Mouse (Mus musculus): ENCODE measurements at regions not wholly inside any gene's neighbourhood (a gene's known extent, or its start where the extent isn't known, plus 50 kb on each side); places are given as distances from the start of the nearest gene placed in this dataset.

DNA sequence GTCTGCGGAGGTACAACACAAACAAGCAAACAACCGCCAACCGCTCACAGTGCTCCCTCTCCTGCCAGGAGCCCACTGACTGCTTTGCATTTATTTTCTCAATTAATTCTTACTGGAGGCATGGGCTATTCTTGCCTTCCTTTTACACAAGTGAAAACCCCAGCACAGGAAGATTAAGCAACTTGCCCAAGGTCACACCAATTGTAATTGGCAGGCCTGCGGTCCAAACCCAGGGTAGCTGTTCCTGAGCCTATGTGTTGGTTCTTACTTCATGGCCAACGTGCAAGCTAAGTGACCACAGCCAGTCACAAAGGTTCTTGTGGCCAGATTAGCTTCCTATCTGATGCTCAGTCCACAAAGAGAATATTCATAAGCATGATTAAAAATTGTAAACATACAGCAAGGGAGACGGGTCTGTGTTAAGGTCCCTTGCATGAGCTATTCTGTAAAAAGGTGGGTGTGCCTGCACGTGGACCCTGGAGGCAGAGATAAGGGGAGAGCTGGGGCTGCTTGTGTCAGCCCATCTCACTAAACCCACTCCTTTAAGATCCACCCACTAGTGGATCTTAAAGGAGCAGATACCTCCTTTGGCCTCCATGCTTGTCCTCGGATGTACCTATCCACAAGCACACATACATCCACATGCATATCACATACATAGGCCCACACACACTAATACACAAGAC is 190.2 kb upstream of the Jade1 start:
- DNase-seq (ENCODE audit: low spot score in 2 of 2) = no peak

DNA sequence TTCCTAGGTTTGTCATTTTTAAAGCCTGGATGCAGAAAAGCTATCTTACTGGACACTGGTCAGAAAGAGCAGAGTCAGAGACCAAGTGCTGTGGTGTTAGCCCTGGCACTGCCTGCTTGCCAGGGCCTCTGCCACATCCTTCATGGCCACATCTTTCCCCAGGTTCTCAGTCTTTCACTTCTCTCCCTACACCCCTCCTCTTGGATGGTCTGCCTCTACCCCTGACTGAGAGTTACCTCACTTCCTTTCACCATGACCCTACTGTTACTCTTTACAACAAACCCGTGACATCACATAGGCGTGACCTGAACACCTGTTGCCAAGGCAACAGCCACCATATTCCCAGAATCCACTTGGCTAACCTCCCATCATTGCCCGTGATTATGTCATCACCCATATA is 191.6 kb upstream of the Jade1 start:
- no peak for DNase-seq (ENCODE audit: low spot score in 2 of 2)

DNA sequence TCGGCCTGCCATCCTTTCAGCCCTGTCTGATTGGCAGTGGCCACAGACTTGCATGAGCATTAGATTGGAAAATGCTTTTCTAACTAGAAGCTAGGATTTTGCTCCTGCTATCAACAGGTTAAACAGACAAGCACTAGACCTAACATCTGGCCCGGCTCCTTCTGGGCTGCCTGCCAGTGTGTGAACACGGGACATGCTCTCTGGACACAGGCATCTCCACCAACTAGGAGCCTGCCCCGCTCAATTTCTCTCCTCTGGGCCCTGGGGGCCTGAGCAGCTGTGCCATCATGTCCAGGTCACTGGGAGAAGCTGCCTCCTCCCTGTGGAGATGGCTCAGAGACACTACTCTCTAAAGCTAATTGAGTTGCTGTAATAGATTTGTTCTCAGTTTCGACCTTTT is 195.3 kb upstream of the Jade1 start:
- DNase-seq (ENCODE audit: low spot score in 2 of 2) = peak; percentile 42 to 67

DNA sequence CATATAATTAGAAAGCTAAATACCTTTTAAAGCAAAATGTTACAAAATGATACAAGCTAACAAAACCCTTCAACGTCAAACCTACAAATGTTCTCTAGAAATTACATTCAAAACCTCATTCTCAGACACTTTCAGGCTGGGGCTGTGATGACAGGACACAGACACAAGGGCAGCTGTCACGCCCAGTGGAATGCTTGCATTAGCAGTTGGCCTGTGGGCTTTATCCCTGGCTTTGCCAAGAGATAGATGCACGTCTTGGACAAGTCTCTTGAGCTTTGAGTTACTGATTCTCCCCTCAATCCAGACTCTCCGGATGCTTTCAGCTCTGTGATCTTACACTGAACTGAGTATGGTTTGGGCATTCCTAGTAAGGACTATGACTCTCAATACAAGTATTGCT is 196.1 kb upstream of the Jade1 start:
- no peak for DNase-seq (ENCODE audit: low spot score in 2 of 2)

DNA sequence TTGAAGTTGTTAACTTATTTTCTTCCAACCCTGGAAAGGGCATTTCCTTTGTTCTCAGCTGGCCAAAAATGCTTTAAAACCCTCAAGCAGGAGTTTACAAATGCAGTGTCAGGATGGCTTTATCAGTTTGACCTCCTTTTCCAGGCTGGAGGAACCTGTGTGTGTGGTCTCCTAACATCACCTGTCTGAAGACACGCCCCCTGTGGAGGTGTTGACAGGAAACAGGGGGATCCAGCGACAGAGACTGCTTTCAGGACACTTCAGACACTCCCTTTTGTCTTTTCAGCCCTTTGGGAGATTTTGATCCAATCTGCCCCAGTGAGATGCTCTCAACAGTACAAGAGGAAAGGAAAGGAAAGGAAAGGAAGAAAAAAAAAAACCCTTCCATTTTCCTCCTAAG is 202.5 kb upstream of the Jade1 start:
- no peak for DNase-seq (ENCODE audit: low spot score in 2 of 2)

DNA sequence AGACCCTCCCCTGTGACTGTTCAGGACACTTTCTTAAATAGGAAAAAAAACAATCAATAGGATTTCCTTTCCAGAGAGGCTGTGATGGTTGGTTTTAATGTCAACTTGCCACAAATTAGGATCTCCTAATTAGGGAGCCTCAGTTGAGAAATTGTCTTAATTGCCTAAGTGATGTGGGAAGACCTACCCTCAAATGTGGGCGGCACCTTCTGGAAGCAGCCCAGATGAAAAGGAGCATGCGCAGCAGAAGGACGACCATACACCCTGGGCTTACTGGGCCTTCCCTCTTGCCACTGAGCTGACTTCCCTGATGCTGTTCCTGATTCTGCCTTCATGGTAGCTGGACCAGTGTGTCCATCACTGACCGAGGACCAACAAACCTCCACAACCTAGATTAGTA is 203.7 kb upstream of the Jade1 start:
- no peak for DNase-seq (ENCODE audit: low spot score in 2 of 2)

DNA sequence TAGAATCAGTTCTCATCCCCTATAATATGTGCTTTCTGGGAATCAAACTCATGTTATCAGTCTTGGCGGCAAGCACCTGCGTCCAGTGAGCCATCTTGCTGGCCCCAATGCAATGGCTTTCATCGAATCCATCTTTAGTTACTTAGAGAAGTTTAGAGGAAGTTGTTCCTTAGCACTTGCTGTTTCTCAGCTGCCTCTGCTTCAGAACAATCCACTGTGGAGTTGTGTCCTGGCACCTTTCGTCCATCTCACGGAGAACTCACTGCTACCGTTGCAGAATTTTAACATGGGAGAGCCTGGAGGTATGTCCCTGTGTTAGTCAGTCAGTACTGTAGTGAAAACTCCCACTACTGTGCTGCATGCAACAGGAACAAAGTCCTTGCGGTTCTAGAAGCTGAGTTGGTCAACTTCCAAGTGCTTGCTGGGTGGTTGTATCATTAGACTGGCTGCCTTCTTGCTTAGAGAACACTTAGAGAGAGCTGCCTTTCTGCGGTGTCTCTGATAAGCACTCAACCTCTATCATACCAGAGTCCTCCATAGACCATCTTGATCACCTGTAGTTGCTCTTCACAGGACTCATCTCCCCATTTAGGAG is 204.3 kb upstream of the Jade1 start:
- no peak for DNase-seq (ENCODE audit: low spot score in 2 of 2)

DNA sequence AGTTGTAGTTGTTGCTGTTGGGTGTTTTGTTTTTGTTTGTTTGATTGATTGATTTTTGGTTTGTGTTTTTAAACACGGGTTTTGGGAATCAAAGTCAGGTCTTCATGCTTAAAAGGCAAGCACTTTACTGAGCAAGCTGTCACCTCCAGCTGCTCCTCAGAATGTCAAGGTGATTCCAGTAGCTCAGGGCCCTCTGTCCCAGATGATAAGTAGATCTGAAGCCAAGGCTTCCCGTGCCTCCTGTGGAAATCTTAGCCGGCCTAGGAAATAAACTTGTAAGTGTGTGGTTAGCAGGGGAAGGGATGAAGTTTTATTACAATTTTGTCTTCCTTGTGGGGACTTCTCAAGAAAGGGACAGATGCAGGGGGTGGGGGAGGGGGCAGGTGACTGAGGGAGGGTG is 205.2 kb upstream of the Jade1 start:
- no peak for DNase-seq (ENCODE audit: low spot score in 2 of 2)

DNA sequence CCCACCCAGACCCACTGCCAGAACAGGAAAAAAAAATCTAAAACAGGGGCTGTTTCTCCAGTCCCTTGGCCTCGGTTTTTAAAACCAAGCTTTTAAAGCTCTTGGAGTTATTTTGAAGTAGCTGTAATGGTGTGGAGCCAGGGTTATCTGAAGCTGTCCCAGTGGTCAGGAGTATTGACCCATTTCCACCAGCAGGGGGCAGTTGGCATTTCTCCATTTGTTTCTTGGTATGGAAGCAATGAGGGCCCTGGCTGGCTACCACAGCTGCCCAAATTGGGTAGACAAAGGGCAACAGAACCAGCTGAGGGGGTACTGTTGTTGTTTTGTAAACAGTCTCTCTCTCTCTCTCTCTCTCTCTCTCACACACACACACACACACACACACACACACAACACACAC is 206.7 kb upstream of the Jade1 start:
- DNase-seq (ENCODE audit: low spot score in 2 of 2) = no peak

DNA sequence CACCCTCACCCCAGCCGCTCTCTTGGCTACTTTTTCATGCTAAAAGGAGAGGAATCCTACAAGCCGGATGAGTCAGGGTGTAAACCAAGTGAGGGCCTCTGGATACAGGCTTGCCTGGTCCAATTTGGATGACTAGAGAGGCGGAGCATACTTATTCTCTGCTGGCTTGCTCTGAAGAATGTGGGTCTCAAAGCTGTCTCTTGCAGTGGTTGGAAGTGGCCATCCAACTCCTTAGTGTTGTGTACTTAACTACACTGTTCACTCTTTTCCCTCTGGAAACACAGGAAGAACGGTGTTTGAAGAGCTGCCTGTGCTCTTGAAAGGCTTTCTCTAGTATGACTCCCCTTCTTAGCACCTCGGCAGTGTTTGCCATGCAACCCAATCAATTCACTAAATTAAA is 208.7 kb upstream of the Jade1 start:
- no peak for DNase-seq (ENCODE audit: low spot score in 2 of 2)

DNA sequence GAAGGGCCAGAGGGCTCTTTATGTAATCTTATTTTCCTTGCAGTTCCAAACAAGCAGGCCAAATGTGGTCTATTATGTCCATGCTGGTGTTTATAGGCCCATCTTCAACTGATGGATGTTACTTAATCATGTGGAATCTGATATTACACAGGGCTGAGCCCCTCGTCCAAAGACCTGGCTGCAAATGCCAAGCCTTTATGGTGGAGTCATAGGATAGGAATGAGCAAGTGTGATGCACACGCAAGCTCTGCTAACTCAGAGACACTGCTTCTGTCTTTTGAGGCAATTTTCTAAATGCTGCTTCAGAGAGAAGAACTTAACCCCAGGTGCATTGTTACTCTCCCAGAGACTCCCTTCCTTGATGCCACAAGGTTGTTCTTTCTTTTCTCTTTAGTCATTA is 212.1 kb upstream of the Jade1 start:
- DNase-seq (ENCODE audit: low spot score in 2 of 2) = no peak

DNA sequence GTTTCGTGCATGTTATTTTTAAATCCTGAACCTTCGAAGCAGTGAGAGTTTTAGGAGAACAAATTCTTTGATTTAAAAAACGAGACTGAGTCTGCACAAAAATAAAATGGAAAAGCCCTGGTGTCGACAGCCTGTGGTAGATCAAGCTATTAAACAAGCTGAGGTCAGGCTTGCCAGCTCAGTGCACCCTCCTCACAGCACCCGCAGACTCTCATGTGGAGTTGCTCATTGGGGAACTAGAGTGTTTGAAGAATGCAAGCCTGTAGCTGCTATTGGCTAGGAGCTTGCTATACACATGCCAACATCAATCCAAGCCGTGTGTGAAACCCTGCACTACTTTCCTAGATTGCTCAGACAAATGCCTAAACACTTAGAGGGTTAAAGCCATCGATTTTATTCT is 223.1 kb upstream of the Jade1 start:
- no peak for DNase-seq (ENCODE audit: low spot score in 2 of 2)

DNA sequence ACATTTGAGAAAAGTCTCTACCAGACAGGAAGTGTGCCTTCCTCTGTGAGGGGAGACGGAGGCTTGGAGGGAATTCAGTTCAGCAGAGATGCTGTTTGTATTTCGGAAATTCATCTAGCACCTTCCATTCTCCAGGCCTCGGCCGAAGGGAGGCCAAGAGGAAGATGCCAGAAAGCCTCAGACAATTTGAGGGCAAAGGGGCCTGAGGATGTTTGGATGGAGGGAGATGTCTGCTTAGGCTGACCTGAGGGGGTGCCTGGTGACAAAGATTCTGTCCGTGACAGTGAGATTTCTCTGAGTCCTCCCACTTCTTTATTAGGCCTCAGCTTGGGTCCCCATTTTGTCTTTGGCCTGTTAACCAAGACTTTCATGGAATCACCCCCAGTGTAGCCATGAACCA is 225.2 kb upstream of the Jade1 start:
- no peak for DNase-seq (ENCODE audit: low spot score in 2 of 2)

DNA sequence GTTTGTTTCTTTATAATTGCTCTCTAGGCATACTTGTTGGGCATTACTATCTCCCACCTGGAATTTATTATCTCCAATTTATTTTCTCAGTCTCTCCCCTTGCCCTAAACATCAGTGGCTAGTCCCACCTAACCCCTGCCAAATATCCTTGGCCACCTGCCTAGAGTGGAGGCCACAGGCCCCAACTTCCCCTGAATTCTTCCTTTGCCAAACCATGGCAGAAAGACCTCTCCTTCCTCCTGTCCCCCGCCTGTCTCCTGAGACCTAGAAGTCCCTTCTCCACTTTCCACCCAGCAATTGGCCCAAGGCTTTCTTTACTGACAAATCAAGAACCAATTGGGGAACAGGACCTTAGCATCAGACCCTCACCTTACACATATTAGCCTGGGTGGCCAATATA is 226.7 kb upstream of the Jade1 start:
- DNase-seq (ENCODE audit: low spot score in 2 of 2) = no peak

DNA sequence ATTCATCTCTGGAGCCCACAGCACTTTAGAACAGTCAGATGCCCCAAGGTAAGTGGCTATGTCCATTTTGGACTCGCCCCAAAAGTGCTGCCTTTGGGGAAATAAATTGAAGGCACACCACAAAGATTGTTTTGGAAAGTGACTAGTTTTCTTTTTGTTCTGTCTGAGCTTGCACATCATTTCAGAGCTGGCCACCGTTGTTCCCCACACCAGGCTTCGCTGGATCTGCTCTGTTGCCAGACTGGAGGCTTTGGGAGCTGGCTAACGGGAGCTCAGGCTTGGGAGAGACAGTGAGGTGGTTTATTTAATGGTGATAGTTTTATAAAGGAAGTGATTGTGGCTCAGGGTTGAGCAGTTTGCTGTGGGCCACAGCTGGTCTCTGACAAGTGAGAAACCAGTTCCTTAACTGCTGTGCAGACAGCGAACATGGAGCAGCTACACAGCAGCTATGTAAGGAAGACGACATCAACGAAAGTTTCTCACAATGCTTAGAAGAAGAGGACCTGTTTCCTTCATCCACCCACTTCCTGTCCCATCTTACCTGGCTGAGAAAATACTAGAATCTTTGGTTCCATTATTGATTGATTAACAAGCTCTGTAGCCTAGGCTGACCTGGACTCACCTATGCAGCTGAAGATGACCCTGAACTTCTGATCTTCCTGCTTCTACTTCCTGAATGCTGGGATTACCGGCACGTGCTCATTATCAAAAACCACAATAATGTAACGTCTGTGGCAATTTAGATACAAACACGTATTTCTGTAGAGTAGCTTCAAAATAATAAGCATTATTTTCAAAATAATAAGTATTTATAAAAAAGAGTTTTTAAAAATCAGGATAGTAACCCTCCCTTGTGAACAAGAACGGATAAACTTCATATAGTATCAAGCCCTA is 229.1 kb upstream of the Jade1 start:
- DNase-seq (ENCODE audit: low spot score in 2 of 2) = no peak

DNA sequence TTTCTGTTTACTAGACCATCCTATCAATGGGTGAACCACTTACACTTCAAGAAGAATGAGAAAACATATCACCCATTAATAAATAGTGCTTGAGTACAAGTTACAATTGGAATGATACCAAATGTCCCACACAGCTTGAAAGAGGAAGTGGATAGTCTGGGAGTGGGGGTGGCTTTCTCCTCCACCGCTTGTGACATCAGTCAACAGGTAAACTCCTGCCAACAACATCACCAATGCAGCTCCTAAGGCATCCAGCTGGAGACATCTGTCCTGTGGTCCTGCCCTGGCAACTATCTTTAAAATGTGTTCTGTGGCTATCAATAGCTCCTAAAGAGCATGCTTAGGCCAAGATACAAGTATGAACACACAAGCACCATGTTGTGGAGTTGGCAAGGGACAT is 233.7 kb upstream of the Jade1 start:
- no peak for DNase-seq (ENCODE audit: low spot score in 2 of 2)

DNA sequence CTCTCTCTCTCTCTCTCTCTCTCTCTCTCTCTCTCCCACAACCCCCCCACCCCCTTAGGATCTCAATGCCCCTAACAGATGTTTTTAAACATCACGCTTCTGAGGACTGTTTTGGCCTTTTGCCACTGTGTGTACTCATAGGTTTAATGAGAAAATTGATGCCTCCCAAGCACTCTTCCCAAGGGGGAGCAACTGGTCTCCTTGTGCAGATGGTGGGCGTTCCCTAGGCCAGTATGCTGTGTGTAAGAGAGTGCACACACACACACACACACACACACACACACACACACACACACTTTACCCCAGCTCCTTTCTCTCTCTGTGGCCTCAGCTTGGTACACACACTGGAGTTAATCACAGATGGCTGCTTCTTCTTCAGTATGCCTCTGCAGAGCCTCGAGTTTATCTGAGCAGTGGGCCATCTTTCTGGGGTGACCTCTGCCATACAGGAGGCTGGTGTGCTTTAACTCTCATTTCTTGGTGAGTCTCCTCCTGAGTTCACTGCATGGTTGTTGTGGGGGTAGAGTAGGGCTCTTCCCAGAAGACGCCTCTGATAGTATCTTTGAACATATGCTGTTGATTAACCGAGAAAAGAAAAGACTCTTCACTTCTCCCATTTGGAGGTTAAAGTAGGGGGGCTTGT is 236.2 kb upstream of the Jade1 start:
- DNase-seq (ENCODE audit: low spot score in 2 of 2) = no peak

DNA sequence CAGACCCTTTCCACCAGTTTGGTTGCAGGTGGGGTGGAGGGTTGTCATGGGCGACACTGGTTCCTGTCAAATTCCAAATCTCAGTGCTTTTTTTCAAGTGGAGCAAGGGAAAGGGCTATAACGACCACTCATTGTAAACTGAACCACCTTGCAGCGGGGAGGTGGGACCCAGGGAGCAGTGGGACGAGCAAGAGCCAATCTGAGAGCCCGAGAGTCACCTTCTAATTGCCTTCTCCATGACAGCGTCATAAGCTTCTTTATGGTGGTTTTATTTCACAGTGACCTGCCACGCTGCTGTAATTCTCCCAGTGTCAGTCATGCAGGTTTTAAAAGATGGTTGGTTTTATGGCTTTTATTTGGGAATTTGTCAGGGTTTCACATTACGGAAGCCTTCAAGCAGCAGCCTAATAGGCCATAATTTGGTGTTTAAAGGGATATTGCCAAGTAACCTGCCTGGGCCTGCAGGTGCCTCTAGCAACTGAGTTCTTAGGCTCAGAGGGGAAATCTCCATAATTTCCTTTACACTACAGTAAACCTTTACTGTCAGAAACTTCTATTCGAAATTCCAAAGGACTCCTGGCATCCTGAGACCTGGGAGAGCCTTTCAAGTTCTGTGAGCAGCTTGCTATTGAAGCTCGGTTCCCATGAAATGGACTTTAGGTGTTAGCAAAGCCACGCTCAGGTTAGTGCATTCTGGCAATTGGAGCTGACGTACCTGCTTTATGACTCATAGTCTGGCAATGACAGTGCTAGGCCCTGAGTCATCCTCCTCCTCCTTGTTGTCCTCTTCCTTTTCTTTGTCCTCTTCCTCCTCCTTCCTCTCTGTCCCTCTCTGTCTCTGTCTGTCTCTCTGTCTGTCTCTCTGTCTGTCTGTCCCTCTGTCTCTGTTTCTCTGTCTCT is 235.6 kb upstream of the Pgrmc2 start:
- DNase-seq (ENCODE audit: low spot score in 2 of 2) = no peak

DNA sequence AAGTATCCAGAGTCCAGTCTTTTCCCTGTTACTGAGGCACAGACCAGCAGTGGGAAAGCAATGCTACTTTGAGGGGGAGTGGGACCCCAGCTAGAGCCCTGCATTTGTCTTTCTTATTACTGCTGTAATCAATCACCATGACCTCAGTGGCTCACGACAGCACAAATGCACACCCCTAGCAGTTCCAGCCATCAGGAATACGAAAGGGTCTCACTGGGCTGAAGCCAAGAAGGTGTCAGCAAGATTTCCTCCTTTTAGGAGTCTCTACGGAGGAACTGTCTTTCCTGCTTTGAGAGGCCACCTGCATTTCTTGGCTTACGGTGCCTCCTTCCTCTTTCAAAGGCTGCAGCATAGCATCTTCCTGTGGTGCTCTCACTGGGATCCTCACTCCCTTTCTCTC is 234.3 kb upstream of the Pgrmc2 start:
- DNase-seq (ENCODE audit: low spot score in 2 of 2) = no peak

DNA sequence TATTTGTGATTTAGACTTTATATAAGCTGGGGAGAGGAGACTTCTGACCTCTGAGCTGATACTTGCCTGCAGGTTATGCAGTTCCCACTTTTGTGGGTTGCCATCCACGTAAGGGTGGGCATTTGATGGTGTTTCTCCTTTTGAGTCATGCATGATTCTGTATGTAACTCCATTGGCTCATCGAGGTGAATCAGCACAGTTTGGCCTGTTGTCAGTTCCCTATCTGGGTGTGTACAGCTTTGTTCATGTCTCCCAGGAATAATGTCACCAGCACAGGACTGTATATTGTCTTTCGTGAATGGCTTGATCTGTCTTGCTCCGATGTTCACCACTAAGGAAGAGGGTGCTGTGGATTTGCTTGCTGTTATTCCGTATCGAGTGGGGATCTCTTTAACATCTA is 229.6 kb upstream of the Pgrmc2 start:
- DNase-seq (ENCODE audit: low spot score in 2 of 2) = no peak

DNA sequence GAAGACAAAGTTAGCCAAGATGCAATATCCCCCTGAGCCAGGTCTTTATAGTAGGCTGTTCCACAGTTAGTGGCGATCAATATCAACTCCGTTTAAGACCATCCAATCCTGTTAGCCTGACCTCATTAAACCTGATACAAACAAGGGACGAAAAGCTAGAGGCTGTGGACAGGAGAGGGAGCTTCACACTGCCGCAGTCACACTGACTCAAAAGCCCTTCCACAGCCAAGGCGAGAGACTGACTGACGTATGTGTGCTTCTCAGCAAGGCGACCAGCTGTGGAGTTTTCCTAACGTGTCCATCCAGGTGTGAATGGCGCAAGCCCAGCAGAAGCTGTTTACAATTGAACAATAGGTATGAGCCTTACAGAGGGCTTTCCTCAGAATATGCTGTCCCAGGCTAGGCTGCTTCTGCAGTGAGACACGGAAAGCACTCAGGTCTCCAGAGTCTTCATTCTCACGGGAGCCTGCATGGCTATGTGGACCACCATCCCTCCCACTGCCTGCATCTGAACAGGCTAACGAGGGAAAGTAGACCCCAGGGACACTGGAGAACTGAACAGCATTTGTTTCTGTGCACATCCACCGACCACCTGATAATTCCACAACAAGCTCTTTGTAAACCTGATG is 224.7 kb upstream of the Pgrmc2 start:
- DNase-seq (ENCODE audit: low spot score in 2 of 2) = no peak
